ENCODE assay signal across 15 mouse cellular contexts in genomic region chr7:110784965-110785364, GRCm38 (mm10). TPM values are rescaled to one million over a fixed set of nuclear protein-coding genes. Genes with fewer than 3 reads are reported as not detected.
DNase-seq lines count a peak whose midpoint lies in the region; TF ChIP-seq lines count a peak whose summit lies in the region.
"Had no signal": no experiment of that assay in that cellular context is flagged by ENCODE, and none has a peak within 500 bp of the region (broad histone marks: within the 10 kb centered on the region; RNA-seq: fewer than 3 reads in every experiment).

No protein-coding gene starts in this region.

- WGBS in large intestine, adult 2 months = 29% methylated on average over 8 of the region's 8 CpGs

- peaks cover 18% of the 10 kb centered on the region for H3K36me3 ChIP-seq in C2C12 (ENCODE audit: control insufficient read depth, insufficient read depth)
- H3K36me3 ChIP-seq: heart, embryonic 13.5 days; limb, embryonic 12.5 days had no signal

- H3K27me3 ChIP-seq in C2C12 (ENCODE audit: control insufficient read depth, insufficient read depth, insufficient read length) = no peaks in the 10 kb centered on the region
- H3K27me3 ChIP-seq: heart, embryonic 13.5 days; limb, embryonic 12.5 days had no signal

- H3K79me2 ChIP-seq in C2C12 (ENCODE audit: control insufficient read depth, insufficient read depth) = peaks cover 52% of the 10 kb centered on the region

- no peak for TF ChIP-seq CTCF in C2C12 (IDR thresholded peaks at IDR 0.05; ENCODE audit: control insufficient read depth, insufficient read depth, insufficient read length)
- TF ChIP-seq CTCF in embryonic fibroblast, embryonic 13.5 days (IDR thresholded peaks at IDR 0.05; ENCODE audit: borderline replicate concordance, insufficient read depth, low read length) = no peak

- no peak for TF ChIP-seq POLR2A in embryonic fibroblast, embryonic 13.5 days (IDR thresholded peaks at IDR 0.05; ENCODE audit: low read depth, low read length)

- no peak overlapping the region for H3ac ChIP-seq in C2C12 (ENCODE audit: control insufficient read depth, insufficient read length, low read depth)

- no peak overlapping the region for H3K4me3 ChIP-seq in C2C12 (ENCODE audit: insufficient read depth, poor library complexity, severe bottlenecking)
- no peak overlapping the region for H3K4me3 ChIP-seq in embryonic fibroblast, embryonic 13.5 days (ENCODE audit: insufficient read depth, low read length)
- H3K4me3 ChIP-seq: heart, embryonic 13.5 days; limb, embryonic 12.5 days had no signal

- H3K79me3 ChIP-seq in C2C12 (ENCODE audit: low read depth) = peaks cover 8% of the 10 kb centered on the region

- H3K27ac ChIP-seq in embryonic fibroblast, embryonic 13.5 days (ENCODE audit: insufficient read depth, low read length) = peak overlapping the region; percentile 29; the same call in 1 of the 2 replicates
- H3K27ac ChIP-seq: heart, embryonic 13.5 days; limb, embryonic 12.5 days had no signal

- DNase-seq in kidney, adult 11 months = peak; percentile 43
- DNase-seq in kidney, adult 9 months = no peak
- DNase-seq in large intestine, adult 2 months (ENCODE audit: low read depth, low spot score) = peak; percentile 65
- DNase-seq in adipocyte (ENCODE audit: low spot score) = no peak
- DNase-seq in adrenal gland, adult 8-10 months = no peak
- no peak for DNase-seq in adrenal gland, postnatal 36 days
- DNase-seq: cerebellum, adult 9-10 months; embryo, embryonic 11 days; layer of hippocampus, postnatal 36 days; right cerebral cortex, postnatal 14 days; thymus, postnatal 25 days had no signal

- H3K4me1 ChIP-seq in embryonic fibroblast, embryonic 13.5 days (ENCODE audit: control insufficient read depth, insufficient read depth, low read length) = peaks cover 44% of the 10 kb centered on the region

TF ChIP-seq in C2C12, 6 proteins besides CTCF, POLR2A, EP300 and RAD21:
- TF ChIP-seq MYOD1 (IDR thresholded peaks at IDR 0.05; ENCODE audit: control insufficient read depth, insufficient read length, low read depth) = peak; percentile 93
- no peak for TF ChIP-seq FOSL1 (IDR thresholded peaks at IDR 0.05; ENCODE audit: insufficient read depth, low read length, poor library complexity, severe bottlenecking)
- no peak for TF ChIP-seq MAX (IDR thresholded peaks at IDR 0.05)
- TF ChIP-seq MYOG (IDR thresholded peaks at IDR 0.05; ENCODE audit: control insufficient read depth, extremely low read depth, insufficient read length) = no peak
TF ChIP-seq in C2C12: peak in this region for 1.

RNA-seq across cellular contexts. Expression of gene Ampd3, which starts 17.0 kb away (rescaled TPM):
- 4.5 TPM for polyA plus RNA-seq in C2C12 (2012; fragmentation: generic; extraction: Trizol)
- polyA plus RNA-seq in embryonic fibroblast, embryonic 13.5 days (2011; ENCODE audit: insufficient read length, low read depth, missing spikeins) = 4.6 and 8.8 TPM in 2 replicates
- polyA plus RNA-seq in large intestine, adult 2 months (2012; rRNA removed) = 12.7 and 12.9 TPM in 2 replicates
- total RNA-seq in adrenal gland, adult 8-10 months (2022) = 10 to 100 TPM; 17.8 to 53.3 (median 39.2) TPM
- 10 to 100 TPM; 13.9 to 14.7 TPM for total RNA-seq in adrenal gland, postnatal 36 days (2021)

RNA-seq across cellular contexts. Expression of gene Rnf141, which starts 59.3 kb away (rescaled TPM):
- polyA plus RNA-seq in C2C12 (2012; fragmentation: generic; extraction: Trizol) = 9.7 TPM
- 36.1 and 41.2 TPM in 2 replicates for polyA plus RNA-seq in embryonic fibroblast, embryonic 13.5 days (2011; ENCODE audit: insufficient read length, low read depth, missing spikeins)
- 19.1 and 30.9 TPM in 2 replicates for polyA plus RNA-seq in large intestine, adult 2 months (2012; rRNA removed)
- 10 to 100 TPM; 62.0 to 88.2 (median 80.4) TPM for total RNA-seq in adrenal gland, adult 8-10 months (2022)
- 10 to 100 TPM; 46.8 to 76.2 TPM for total RNA-seq in adrenal gland, postnatal 36 days (2021)

Comparison
In these comparisons a context has a peak if more than half of its experiments do, and no peak if none do; other contexts are left out.
1. DNase-seq: peak in kidney, adult 11 months (single experiment) and large intestine, adult 2 months (single experiment); none in kidney, adult 9 months (single experiment), adipocyte (single experiment), adrenal gland, adult 8-10 months (single experiment) and adrenal gland, postnatal 36 days (0 of 2).